Mouse (Mus musculus): ENCODE data around the gene Arhgef18.
A peak's percentile ranks its signal among the peaks of the same experiment; 100 is the strongest.

Arhgef18 gene

GRCm38 (mm10) chr8:3467006-3467885 is 74.4 kb downstream of the Arhgef18 start, which contains the start of gene Pex11g:
Gene Pex11g (minus strand): TSS chr8:3467680.
- peak; percentile 96 for DNase-seq

DNA sequence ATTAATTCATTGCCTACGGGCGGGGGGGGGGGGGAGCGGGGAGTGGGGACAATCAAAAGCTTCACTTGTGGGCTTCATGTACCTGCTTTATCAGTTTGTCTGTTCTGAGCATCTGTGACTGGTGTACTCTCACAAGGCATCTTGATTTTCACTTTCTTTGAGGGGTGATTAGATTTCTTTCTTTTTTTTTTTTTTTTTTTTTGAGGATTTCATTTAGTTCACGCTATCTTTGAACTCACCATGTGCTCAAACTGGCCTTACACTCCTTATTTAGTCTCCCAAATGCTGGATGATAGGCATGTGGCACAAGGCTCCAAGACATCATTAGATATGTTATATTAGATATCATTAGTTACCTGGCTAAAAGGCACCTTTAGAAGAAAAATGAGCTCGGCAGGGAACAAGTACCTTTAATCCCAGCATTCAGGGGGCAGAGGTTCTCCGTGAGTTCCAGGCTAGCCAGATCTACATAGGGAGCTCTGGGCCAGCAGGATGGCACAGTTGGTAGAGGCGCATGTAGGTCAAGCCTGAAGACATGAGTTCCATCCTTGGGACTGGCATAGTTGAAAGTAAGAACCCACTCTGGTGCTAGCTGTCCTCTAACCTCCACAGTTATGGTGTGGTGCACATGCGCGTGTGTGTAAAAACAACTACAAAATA is 75.2 kb downstream of the Arhgef18 start:
- DNase-seq = no peak

DNA sequence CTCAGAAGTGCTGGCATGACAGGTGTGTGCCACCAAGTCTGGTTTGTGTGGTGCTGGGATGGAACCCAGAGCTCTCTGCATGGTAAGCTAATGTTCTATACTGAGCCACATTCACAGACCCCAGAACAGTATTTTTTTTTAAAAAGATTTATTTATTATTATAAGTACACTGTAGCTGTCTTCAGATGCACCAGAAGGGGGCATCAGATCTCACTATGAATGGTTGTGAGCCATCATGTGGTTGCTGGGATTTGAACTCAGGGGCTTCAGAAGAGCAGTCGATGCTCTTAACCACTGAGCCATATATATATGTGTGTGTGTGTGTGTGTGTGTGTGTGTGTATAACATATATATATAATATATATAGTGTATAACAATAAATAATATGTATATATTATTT is 76.0 kb downstream of the Arhgef18 start:
- DNase-seq = no peak

GRCm38 (mm10) chr8:3470562-3470961 is 77.8 kb downstream of the Arhgef18 start, which contains the start of gene Tex45:
Gene Tex45 (plus strand): TSS chr8:3470862.
- no peak for DNase-seq

DNA sequence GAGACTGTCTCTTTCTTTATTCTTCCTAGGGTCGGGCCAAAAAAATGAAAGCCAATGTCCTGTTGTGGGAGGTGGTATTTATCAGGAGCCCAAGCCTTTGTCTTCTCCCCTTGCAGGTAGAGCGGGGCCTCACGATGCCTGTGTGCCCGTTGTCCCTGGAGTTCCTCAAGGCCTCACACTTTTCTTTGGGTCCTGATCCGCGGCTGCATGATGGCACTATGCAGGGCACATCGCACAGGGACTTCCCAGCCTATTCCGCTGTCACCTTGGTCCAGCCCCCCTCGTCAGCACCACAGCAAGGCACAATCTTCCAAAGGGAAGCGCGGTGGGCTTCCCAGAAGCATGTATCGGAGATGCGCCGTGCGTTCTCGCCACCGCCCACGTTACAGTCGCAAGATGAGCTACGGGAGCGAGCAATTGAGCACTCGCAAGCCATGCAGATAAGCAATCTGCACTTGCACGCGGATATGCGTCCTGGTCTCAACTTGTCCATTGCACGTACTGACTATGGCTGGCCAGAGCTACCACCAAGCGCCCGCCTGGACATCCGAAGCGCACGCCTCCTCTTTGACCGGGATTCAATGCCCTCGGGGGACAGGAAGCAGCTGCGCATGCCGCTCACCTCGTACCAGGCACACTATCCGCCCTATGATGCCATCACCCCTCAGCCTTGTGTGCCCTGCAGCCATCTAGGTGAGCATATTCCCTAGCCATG is 83.1 kb downstream of the Arhgef18 start:
- no peak for DNase-seq

GRCm38 (mm10) chr8:3480221-3480785 is 87.5 kb downstream of the Arhgef18 start:
- DNase-seq = no peak

DNA sequence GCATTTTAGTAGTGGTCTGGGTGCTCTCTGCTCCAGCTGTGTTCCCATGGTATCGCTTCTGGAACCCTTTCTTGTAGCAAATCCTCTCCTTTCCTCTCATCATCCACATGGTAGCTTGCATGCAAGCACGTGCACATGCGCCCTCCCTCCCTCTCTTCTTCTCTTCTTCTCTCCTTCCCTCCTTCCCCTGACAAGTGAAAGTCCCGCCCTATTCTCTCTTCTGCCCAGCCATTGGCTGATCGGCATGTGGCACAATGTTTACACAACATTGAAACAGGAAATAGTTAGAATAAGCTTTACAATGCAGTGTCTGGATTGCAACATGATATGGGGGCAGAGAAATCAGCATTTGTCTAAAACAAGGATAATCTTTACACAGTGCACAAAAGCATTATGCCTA is 88.8 kb downstream of the Arhgef18 start:
- DNase-seq = no peak

DNA sequence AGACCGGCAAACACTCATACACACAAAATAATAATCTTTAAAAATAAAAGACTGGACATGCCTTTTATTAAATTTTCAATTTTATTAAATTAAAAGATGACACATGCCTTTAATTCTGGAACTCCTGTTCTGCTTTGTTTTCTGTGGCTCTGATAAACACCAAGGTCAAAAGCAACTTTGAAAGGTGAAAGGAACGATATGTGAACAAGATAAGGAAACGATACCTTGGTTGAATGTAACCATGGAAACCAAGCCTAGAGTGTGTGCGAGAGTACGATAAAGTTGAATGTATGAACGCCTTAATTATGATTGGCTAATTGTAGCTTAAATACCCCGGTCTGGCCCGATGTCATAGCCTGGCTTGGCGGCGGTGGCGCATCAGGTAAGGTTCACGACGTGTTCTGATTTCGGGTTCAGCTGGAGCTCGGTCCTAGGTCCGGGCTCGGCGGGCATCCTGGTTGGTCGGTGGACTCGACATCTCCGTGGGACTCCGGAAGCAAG is 89.5 kb downstream of the Arhgef18 start:
- no peak for DNase-seq

DNA sequence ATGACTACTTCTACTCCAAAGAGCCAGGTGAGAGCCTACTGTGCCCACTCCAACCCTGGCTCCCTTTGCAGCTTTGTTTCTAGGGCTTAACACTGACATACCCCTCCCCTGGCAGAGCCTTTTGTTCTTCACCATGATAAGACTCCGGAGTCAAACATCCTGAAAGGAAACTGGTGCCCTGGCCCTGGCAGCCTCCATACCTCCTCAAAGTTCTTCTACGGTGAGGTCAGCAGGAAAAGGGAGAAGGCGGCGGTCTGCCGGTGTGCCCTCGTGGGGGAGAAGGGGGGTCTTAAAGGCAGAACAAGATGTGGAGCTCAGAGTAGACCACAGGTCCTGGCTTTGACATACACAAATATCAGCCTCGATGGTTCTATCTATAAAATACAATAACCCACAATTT is 90.7 kb downstream of the Arhgef18 start:
- DNase-seq = no peak

- DNase-seq = no peak
These were observed 92.4 kb downstream of the Arhgef18 start for GRCm38 (mm10) chr8:3485192-3485591.

- DNase-seq = peak; percentile 74
These were observed 100.4 kb downstream of the Arhgef18 start, which contains the start of gene Zfp358 for GRCm38 (mm10) chr8:3492901-3493844. Gene Zfp358 (plus strand): TSS chr8:3493138.

- no peak for DNase-seq
These were observed 101.0 kb downstream of the Arhgef18 start for GRCm38 (mm10) chr8:3493845-3494208.

DNA sequence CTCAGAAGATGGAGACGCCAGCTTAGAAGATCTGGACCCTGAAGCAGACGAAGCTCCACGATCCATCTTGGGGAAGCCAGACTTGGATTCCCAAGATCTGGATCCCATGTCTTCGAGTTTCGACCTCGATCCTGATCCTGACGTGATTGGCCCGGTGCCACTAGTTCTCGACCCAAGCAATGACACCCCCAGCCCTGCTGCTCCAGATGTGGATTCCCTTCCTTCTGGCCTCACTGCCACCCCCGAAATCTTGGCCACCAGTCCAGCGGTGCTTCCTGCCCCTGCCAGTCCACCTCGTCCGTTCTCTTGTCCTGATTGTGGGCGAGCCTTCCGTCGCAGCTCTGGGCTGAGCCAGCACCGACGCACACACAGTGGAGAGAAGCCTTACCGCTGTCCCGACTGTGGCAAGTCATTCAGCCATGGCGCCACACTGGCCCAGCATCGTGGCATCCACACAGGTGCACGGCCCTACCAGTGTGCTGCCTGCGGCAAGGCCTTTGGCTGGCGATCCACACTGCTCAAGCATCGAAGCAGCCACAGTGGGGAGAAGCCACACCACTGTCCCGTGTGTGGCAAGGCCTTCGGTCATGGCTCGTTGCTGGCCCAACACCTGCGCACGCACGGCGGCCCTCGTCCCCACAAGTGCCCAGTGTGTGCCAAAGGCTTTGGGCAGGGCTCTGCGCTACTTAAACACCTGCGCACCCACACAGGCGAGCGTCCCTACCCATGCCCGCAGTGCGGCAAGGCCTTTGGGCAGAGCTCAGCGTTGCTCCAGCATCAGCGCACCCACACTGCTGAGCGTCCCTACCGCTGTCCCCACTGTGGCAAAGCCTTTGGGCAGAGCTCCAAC is 103.0 kb downstream of the Arhgef18 start:
- no peak for DNase-seq

- no peak for DNase-seq
These were observed 103.6 kb downstream of the Arhgef18 start for GRCm38 (mm10) chr8:3496428-3496748.

GRCm38 (mm10) chr8:3498583-3498982 is 105.8 kb downstream of the Arhgef18 start:
- no peak for DNase-seq

GRCm38 (mm10) chr8:3499751-3500150 is 106.9 kb downstream of the Arhgef18 start:
- DNase-seq = no peak

- DNase-seq = peak; percentile 99
These were observed 107.7 kb downstream of the Arhgef18 start, which contains the start of gene Mcoln1 for GRCm38 (mm10) chr8:3500235-3501090. Gene Mcoln1 (plus strand): TSS chr8:3500457.

GRCm38 (mm10) chr8:3502217-3502616 is 109.4 kb downstream of the Arhgef18 start:
- DNase-seq = no peak
